Mouse (Mus musculus): ENCODE data around the gene Spo11. TPM values are rescaled to one million over a fixed set of nuclear protein-coding genes. Genes with fewer than 3 reads are reported as not detected.
A peak's percentile ranks its signal among the peaks of the same experiment; 100 is the strongest.

The Spo11 gene
- total RNA-seq, 2 experiments from 2014 or later = 0.39 to 0.49 TPM

- peak in 1 of 2 experiments; percentile 57 for DNase-seq (ENCODE audit: extremely low spot score in 1 of 2, low spot score in 2 of 2)
- intact Hi-C loops (cut with DNase I) = no loop called here
Measured at GRCm38 (mm10) chr2:172950722-172951121, 26.8 kb upstream of the Spo11 start.

GRCm38 (mm10) chr2:172951976-172952375, 25.5 kb upstream of the Spo11 start:
- no peak for DNase-seq (ENCODE audit: extremely low spot score in 1 of 2, low spot score in 2 of 2)
- intact Hi-C loops (cut with DNase I) = no loop called here

- intact Hi-C loops (cut with DNase I) = no loop called here
- DNase-seq (ENCODE audit: extremely low spot score in 1 of 2, low spot score in 2 of 2) = peak in 1 of 2 experiments; percentile 56
Measured at GRCm38 (mm10) chr2:172958579-172958978, 18.9 kb upstream of the Spo11 start.

GRCm38 (mm10) chr2:172959006-172959768, 18.3 kb upstream of the Spo11 start:
- intact Hi-C loops (cut with DNase I) = no loop called here
- no peak for DNase-seq (ENCODE audit: extremely low spot score in 1 of 2, low spot score in 2 of 2)

DNA sequence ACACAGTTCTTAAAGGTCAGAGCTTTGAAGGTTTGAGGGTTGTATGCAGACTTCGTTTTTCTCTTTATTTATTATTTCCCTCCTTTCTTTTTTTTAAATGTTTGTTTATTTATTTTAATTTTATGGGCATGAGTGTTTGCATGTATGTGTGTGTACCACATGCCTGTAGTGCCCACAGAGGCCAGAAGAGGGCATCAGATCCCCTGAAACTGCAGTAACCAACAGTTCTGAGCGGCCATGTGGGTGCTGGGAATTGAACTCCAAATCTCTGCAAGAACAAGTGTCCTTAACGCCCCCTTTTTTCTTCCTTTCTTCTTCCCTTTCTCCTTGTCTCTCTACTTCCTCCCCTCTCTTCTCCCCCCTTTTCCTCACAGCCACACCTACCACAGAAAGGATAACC, 17.1 kb upstream of the Spo11 start:
- intact Hi-C loops (cut with DNase I) = no loop called here
- DNase-seq (ENCODE audit: extremely low spot score in 1 of 2, low spot score in 2 of 2) = no peak

DNA sequence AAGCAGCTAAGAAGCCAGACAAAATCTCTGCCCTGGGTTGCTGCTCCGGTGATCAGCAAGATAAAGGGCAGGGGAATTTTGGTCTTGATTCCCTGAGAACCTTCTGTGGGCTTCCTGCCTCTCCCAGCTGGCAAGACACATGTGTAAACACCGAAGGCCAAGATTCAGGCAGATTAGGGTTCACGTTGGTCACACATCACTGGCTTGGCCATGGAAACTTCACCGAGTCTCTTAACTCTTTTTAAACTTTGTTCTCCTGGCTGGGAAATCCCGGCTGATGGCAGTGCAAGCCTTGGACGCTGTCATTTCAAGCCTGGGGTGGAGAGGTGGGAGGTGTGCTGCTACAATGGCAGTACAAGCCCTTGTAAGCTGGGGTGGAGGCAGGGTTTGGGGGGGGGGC, 16.3 kb upstream of the Spo11 start:
- no peak for DNase-seq (ENCODE audit: extremely low spot score in 1 of 2, low spot score in 2 of 2)
- intact Hi-C loops (cut with DNase I) = no loop called here

DNA sequence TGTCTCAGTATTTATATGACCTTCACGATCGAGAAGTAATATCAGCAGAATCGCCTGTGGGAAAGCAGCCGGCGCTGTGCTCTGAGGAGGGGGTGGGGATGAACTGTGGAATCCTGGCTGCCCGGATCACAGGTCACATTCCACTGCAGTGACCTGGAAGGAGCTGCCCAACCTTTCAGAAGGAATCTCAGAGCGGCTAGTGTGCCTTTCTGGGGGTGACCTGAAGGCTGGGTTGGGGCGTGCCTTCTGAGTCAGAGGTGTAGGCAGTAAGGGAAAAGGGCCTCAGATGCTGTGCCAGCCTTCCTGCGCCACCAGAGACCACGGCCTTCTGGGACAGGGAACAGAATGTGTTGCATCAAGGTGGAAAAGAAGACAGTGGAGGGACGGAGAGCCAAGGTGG, 12.3 kb upstream of the Spo11 start:
- intact Hi-C loops (cut with DNase I) = no loop called here
- DNase-seq (ENCODE audit: extremely low spot score in 1 of 2, low spot score in 2 of 2) = no peak

GRCm38 (mm10) chr2:172966480-172966879, 11.0 kb upstream of the Spo11 start:
- intact Hi-C loops (cut with DNase I) = no loop called here
- DNase-seq (ENCODE audit: extremely low spot score in 1 of 2, low spot score in 2 of 2) = no peak

DNA sequence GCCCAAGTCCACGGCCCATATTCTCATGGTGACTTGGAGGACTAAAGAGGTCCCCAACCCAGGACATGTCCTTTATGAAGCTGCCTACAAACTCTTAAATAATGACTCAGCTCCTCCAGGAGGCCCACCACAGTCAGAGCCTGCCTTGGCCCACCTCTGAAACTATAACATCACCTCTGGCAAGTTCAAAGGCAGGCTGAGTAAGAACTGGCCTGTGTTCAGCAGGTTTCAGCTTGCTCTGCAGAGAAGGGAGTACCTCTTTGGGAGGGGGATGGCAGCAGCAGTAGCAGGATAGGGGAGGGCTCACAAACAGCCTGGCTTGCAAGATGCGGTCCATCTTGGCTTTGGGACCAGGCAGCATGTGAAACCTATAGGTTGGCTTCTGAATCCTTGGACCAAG, 5.6 kb upstream of the Spo11 start:
- intact Hi-C loops (cut with DNase I) = no loop called here

GRCm38 (mm10) chr2:172973806-172974565, 3.5 kb upstream of the Spo11 start:
- intact Hi-C loops (cut with DNase I) = no loop called here
- DNase-seq (ENCODE audit: extremely low spot score in 1 of 2, low spot score in 2 of 2) = no peak

More for the DNA sequence above, 5.6 kb upstream of the Spo11 start:
- DNase-seq (ENCODE audit: extremely low spot score in 1 of 2, low spot score in 2 of 2) = no peak

- intact Hi-C loops (cut with DNase I) = no loop called here
- DNase-seq (ENCODE audit: extremely low spot score in 1 of 2, low spot score in 2 of 2) = peak in 1 of 2 experiments; percentile 41
Measured at GRCm38 (mm10) chr2:172974701-172975100, 2.8 kb upstream of the Spo11 start.

DNA sequence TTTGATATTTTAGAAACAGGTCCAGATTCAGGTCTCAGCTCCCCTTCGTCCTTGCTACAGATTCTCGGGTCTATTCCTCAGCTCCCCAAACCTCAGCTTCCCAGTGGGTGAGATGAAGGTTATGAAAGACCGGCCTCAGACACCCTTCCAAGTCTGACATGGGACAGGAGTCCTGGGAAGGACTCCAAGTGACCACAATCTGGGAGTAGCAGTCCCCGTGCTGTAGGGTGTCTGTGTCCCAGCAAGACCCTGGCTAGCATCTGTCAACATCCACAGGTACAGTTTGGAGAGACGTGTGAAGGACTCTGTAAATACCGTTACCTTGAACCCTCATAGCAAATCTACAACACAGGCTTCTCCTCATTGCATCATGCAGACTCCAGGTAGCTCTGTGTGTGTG, 2.3 kb upstream of the Spo11 start:
- intact Hi-C loops (cut with DNase I) = no loop called here

GRCm38 (mm10) chr2:172976661-172977238, 750 bp upstream of the Spo11 start:
- no peak for DNase-seq (ENCODE audit: extremely low spot score in 1 of 2, low spot score in 2 of 2)
- intact Hi-C loops (cut with DNase I) = no loop called here

More for the DNA sequence above, 2.3 kb upstream of the Spo11 start:
- DNase-seq (ENCODE audit: extremely low spot score in 1 of 2, low spot score in 2 of 2) = no peak

GRCm38 (mm10) chr2:172978131-172978633, 682 bp downstream of the Spo11 start:
- DNase-seq (ENCODE audit: extremely low spot score in 1 of 2, low spot score in 2 of 2) = no peak
- intact Hi-C loops (cut with DNase I) = no loop called here

GRCm38 (mm10) chr2:172979666-172980345, 2.3 kb downstream of the Spo11 start:
- DNase-seq (ENCODE audit: extremely low spot score in 1 of 2, low spot score in 2 of 2) = no peak
- intact Hi-C loops (cut with DNase I) = no loop called here

DNA sequence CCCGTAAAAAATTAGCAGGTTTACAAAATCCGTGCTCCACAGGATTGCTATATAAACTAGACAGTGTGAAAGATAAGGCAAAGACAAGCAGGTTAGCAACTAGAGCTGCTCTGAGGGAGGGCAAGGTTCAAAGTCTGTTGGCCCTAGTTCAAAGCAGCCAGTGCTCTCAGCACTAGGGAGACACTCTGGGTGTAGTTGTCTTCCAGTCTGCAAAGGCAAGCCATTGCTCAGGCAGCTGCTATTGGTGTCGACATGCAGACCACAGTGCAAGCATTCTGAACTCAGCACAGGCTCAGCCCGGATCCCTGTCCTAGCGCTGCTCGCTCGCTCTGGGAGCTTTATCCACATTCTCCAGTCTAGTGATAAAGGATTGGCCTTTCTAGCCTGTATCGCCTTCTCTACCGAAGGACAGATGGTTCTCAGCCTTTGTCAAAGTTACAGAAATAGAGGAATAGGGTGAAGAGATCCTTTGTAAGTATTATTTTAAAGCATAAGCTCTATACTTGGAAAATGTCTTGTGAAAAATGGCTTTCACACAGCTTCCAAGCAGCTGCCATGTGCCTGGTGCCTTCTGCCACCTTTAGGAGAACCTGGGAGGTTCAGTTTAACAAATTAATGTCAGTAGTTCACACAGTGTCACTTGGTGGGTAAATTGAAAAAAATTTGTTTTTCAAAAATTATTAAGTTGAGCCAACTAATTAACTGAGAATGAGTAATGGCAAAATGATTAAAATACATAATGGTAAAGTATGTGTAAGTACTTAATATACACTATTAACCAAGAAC, 5.5 kb downstream of the Spo11 start:
- intact Hi-C loops (cut with DNase I) = no loop called here
- DNase-seq (ENCODE audit: extremely low spot score in 1 of 2, low spot score in 2 of 2) = no peak

- no peak for DNase-seq (ENCODE audit: extremely low spot score in 1 of 2, low spot score in 2 of 2)
- intact Hi-C loops (cut with DNase I) = no loop called here
Measured at GRCm38 (mm10) chr2:172990161-172990560, 12.7 kb downstream of the Spo11 start.

- intact Hi-C loops (cut with DNase I) = loop anchor here (1.0 to 5.0 kb wide), 3 partner anchors 91 to 519 kb away; no protein-coding TSS in a partner anchor
- DNase-seq (ENCODE audit: extremely low spot score in 1 of 2, low spot score in 2 of 2) = peak; percentile 61 to 85
Measured at GRCm38 (mm10) chr2:172996207-172996606, 18.7 kb downstream of the Spo11 start.
